Mouse (Mus musculus) lung, postnatal 0 days (tissue): ENCODE measurements around the gene Fndc3a.

Experiments
- CTCF ChIP-seq: IDR thresholded peaks from 2 replicates; pipeline ENCODE4 v1.5.1; 2016; ENCODE audit warnings: antibody characterized with exemption, mild to moderate bottlenecking
- EP300 ChIP-seq: IDR thresholded peaks from 2 replicates; pipeline ENCODE4 v1.6.1; 2016; ENCODE audit warnings: antibody characterized with exemption, mild to moderate bottlenecking, control low read depth

DNA sequence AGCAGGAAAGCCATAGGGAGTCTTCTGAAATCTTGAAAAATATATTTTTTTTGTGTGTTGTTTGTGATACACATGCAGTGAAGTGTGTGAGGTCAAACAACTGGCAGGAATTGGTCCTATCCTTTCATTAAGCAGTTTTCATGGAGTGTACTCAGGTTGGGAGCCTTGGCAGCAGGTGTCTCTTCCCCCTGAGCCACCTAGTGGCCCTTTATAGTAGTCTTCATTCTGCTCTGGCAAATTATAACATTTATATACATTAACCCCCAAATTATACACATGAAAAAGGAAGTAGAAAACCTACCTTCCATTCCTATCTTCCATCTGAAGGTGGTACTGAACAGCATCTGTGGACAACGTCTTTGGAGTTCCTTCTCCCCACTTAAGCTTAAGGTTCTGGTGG, 154.0 kb downstream of the Fndc3a start:
- TF ChIP-seq CTCF (peak; percentile 20; the same call in 1 of the 2 replicates), EP300 (no peak)
